7 mouse cellular contexts compared by ENCODE assay signal in the genomic region with DNA sequence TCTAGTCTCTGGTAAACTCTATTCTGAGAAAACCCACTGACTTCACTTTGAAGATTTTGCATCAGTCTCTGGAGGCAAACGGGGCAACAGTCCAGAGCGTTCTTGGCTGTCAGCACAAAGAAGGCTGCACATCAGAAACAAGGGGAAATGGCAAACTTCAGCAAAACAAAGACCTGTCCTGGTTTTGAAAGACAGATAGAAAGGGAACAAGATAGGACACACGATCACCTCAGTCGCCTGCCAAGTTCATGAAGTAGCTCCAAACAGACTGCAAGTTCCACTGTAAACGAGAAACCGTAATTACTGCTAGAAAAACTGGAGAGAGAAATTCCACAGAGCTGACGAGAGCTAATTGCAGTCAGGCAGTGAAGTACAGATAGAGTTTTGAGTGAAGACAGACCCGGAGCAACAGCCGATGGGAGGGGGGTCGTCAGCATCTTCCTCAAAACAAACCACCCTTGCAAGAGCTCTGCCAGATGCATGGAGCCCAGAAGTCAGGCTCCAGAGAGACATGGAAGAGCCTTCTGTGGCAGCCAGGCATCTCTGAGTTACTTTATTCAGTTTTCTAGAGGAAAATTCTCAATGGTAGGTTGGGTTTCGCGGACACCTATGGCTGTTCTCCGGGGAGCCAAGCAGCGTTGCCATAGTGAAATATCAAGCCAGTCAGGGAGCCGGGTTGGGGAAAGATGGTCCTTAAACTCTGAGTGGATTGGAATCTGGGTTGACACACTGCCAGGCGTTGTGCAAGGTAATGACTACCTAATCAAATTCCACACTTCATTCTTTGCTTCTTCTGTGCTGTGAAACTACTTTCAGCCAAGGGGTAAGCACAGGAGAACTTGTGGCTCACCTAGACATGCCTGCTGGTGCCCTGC.
DNase-seq lines count a peak whose midpoint lies in the region; ATAC-seq lines count a peak whose summit lies in the region.

No protein-coding gene starts in this region.

- H3K9me3 ChIP-seq in embryonic facial prominence, embryonic 14.5 days (ENCODE audit: control insufficient read depth, low read length) = no peaks in the 10 kb centered on the region
- no peaks in the 10 kb centered on the region for H3K9me3 ChIP-seq in heart, embryonic 15.5 days (replicated peaks)

- no peak overlapping the region for H3K4me3 ChIP-seq in embryonic facial prominence, embryonic 14.5 days (ENCODE audit: low read depth, low read length)
- peak overlapping the region; percentile 20 for H3K4me3 ChIP-seq in heart, embryonic 15.5 days

- H3K36me3 ChIP-seq in embryonic facial prominence, embryonic 14.5 days (ENCODE audit: control insufficient read depth, insufficient read depth, low read length) = no peaks in the 10 kb centered on the region
- H3K36me3 ChIP-seq in heart, embryonic 15.5 days = no peaks in the 10 kb centered on the region

- peak; percentile 87 for ATAC-seq in embryonic facial prominence, embryonic 14.5 days (ENCODE audit: low read depth)
- ATAC-seq in heart, embryonic 15.5 days (replicated peaks; ENCODE audit: insufficient number of reproducible peaks, insufficient read depth, low FRiP score, low read depth) = peak; percentile 83

- DNase-seq in kidney, postnatal 4 days = peak; percentile 26 to 34
- no peak for DNase-seq in kidney, adult 11 months
- DNase-seq in embryonic facial prominence, embryonic 14.5 days (ENCODE audit: low spot score) = peak; percentile 87
- peak; percentile 42 for DNase-seq in lung, postnatal 36 days
- no peak for DNase-seq in layer of hippocampus, postnatal 36 days
- DNase-seq in layer of hippocampus, adult 11-12 months (ENCODE audit: low spot score) = no peak

- H3K27ac ChIP-seq in embryonic facial prominence, embryonic 14.5 days (replicated peaks; ENCODE audit: low read depth, low read length) = peak overlapping the region; percentile 10
- H3K27ac ChIP-seq in heart, embryonic 15.5 days = peak overlapping the region; percentile 74

- H3K27me3 ChIP-seq in embryonic facial prominence, embryonic 14.5 days (replicated peaks; ENCODE audit: control insufficient read depth, insufficient read depth, low read length) = no peaks in the 10 kb centered on the region
- no peaks in the 10 kb centered on the region for H3K27me3 ChIP-seq in heart, embryonic 15.5 days

- H3K9ac ChIP-seq in embryonic facial prominence, embryonic 14.5 days (ENCODE audit: low read depth, low read length) = no peak overlapping the region
- 0 out of 2 replicates have a peak overlapping the region, but pooled peaks have one; percentile 6 for H3K9ac ChIP-seq in heart, embryonic 15.5 days

- 24% methylated on average over 16 of the region's 16 CpGs for WGBS in embryonic facial prominence, embryonic 14.5 days
- 17% methylated on average over 16 of the region's 16 CpGs for WGBS in heart, embryonic 15.5 days

- peak overlapping the region; percentile 39 for H3K4me2 ChIP-seq in embryonic facial prominence, embryonic 14.5 days (ENCODE audit: low read depth, low read length)
- H3K4me2 ChIP-seq in heart, embryonic 15.5 days = peak overlapping the region; percentile 54

- 0 out of 2 replicates have a peak, but pooled peaks cover 7% of the 10 kb centered on the region for H3K4me1 ChIP-seq in embryonic facial prominence, embryonic 14.5 days (ENCODE audit: control insufficient read depth, insufficient read depth, low read length)
- peaks cover 18% of the 10 kb centered on the region for H3K4me1 ChIP-seq in heart, embryonic 15.5 days (replicated peaks)

Comparison
In these comparisons a context has a peak if more than half of its experiments do, and no peak if none do; other contexts are left out.
1. DNase-seq: peak in kidney, postnatal 4 days (2 of 2), embryonic facial prominence, embryonic 14.5 days (single experiment) and lung, postnatal 36 days (single experiment); none in kidney, adult 11 months (single experiment), layer of hippocampus, postnatal 36 days (0 of 2) and layer of hippocampus, adult 11-12 months (single experiment).